Mouse (Mus musculus) bone marrow macrophage, adult 2 months (primary cell): ENCODE data around the gene Tfdp1. TPM values are rescaled to one million over a fixed set of nuclear protein-coding genes. Genes with fewer than 3 reads are reported as not detected.
"Not testable (repeated sequence)": the region's sequence is repeated elsewhere in the genome, so short reads cannot be mapped to it uniquely, and the experiment has no call there.

Experiments used
- H3K27ac ChIP-seq: 2 replicates; pipeline ENCODE4 v1.5.1; 2012; ENCODE audit warnings: low read depth, low read length; ENCODE audit not compliant: insufficient read depth
- H3K4me1 ChIP-seq: 2 replicates; pipeline ENCODE4 v1.6.1; 2012; ENCODE audit warnings: low read length; ENCODE audit not compliant: control insufficient read depth, insufficient read depth
- H3K4me3 ChIP-seq: 2 replicates; pipeline ENCODE4 v1.5.1; 2012; ENCODE audit warnings: mild to moderate bottlenecking, low read length, moderate library complexity; ENCODE audit not compliant: insufficient read depth
- CTCF ChIP-seq: IDR thresholded peaks from 2 replicates; pipeline ENCODE4 v1.5.1; 2012; ENCODE audit warnings: low read depth, mild to moderate bottlenecking, low read length, moderate library complexity
- POLR2A ChIP-seq: IDR thresholded peaks from 2 replicates; pipeline ENCODE4 v1.6.1; 2012; ENCODE audit warnings: mild to moderate bottlenecking, low read depth, low read length, borderline replicate concordance
- polyA plus RNA-seq: library from polyadenylated mRNA; stranded (reverse); fragments of >200 nt; gene quantifications from 2 replicates; pipeline ENCODE4 v1.2.4, GENCODE M21; 2012; ENCODE audit not compliant: missing spikeins, insufficient read depth, insufficient read length

The Tfdp1 gene
- polyA plus RNA-seq, 1 experiment = 52.0 TPM

DNA sequence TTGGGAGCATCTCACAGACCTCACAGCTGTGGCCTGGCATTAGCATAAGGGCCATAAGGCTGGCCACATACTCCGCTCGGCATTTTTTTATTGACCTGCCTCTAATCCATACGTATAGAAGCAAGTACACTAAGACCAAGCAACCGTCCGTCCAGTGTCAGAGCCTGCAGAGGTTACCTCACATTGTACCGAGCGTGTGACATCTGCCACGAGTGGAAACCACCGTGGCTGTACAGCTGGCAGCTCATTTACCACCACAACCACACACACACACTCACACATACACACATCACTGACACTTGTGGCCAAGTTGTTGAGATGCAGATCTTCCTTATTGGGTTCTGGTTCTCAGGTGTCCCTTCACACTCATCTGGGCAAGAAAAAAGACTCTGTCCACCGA lies 21.9 kb upstream of the Tfdp1 start:
- no peak overlapping the region for H3K27ac ChIP-seq
- no peak overlapping the region for H3K4me3 ChIP-seq
- TF ChIP-seq POLR2A = no peak
- no peak for TF ChIP-seq CTCF
- H3K4me1 ChIP-seq = no peaks in the 10 kb centered on the region

DNA sequence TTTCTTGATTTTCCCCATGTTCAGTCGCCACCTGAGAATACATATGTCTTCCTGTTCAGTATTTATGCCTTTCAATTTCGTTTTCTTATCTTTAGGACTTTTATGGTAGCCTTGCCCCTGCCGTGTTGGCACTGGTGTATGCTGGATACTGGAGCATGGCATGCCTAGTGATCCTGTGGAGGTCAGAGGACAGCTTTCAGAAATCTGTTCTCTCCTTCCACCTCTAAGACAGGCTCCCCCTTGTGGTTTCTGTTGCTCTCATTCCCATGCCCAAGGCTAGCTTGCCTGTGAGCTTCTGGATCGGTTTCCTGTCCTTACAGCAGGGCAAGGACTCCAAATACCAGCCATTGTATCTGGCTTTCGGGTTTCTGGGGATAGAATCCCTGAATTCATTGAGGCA lies 12.0 kb upstream of the Tfdp1 start:
- H3K4me1 ChIP-seq = no peaks in the 10 kb centered on the region
- no peak overlapping the region for H3K27ac ChIP-seq
- H3K4me3 ChIP-seq = no peak overlapping the region
- TF ChIP-seq POLR2A (no peak), CTCF (peak; percentile 50)

DNA sequence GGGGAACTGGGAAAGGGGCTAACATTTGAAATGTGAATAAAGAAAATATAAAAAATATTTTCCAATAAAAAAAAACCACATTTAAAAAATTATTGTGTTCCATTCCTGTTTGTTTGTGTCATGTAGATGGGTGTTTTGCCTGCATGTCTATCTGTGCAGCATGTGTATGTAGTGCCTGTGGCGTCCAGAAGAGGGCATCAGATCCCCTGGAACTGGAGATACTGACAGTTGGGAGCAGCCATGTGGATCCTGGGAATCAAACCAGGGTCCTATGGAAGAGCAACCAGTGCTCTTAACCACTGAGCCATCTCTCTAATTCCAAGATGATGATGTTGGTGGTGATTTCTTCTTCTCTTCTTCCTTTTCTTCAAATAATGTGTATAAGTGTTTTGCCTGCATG lies 3.9 kb upstream of the Tfdp1 start:
- peaks cover 10% of the 10 kb centered on the region for H3K4me1 ChIP-seq
- TF ChIP-seq CTCF = no peak
- TF ChIP-seq POLR2A = no peak
- no peak overlapping the region for H3K4me3 ChIP-seq
- H3K27ac ChIP-seq = no peak overlapping the region

DNA sequence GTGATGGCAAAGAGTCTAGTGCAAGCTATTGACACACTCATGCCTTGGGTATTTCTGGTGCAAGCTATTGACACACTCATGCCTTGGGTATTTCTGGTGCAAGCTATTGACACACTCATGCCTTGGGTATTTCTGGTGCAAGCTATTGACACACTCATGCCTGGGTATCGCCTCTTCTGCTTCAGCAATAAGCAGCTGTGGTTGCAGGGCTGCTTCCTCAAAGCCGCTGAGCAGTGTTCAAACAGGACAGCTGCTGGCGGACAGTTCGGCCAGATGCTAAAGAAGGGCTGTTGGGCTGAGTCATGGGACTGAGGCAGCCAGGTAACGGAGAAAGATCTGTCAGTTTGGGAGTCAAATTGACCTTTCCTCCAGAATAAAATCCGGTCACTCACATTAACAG lies 1.3 kb upstream of the Tfdp1 start:
- Histone ChIP-seq H3K4me1 (peaks cover 21% of the 10 kb centered on the region), H3K27ac (peak overlapping the region; percentile 23; the same call in 1 of the 2 replicates)
- not testable (repeated sequence) for H3K4me3 ChIP-seq

DNA sequence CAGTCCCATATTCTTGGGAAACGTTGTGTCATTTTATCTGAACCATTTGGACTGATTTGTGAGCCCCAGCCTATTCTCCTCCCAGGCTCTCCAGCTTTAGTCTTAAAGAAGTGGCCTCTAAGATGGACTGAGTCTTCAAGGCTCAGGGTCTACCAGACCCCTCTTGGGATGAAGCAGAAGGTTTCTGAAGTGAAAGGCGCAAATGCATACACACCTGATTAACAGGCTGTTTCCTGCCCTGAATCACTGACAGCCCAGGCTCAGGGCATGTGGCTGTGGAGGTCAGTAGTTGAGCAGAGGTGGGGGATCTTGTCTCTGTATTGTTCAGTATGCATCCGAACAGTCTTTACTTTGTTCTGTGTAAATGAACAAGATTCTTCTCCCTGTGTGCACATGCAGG lies 873 bp upstream of the Tfdp1 start:
- Histone ChIP-seq H3K27ac (peak overlapping the region; percentile 23), H3K4me1 (peaks cover 21% of the 10 kb centered on the region), H3K4me3 (no peak overlapping the region; the same call in 1 of the 2 replicates)
- TF ChIP-seq POLR2A (no peak), CTCF (no peak)

DNA sequence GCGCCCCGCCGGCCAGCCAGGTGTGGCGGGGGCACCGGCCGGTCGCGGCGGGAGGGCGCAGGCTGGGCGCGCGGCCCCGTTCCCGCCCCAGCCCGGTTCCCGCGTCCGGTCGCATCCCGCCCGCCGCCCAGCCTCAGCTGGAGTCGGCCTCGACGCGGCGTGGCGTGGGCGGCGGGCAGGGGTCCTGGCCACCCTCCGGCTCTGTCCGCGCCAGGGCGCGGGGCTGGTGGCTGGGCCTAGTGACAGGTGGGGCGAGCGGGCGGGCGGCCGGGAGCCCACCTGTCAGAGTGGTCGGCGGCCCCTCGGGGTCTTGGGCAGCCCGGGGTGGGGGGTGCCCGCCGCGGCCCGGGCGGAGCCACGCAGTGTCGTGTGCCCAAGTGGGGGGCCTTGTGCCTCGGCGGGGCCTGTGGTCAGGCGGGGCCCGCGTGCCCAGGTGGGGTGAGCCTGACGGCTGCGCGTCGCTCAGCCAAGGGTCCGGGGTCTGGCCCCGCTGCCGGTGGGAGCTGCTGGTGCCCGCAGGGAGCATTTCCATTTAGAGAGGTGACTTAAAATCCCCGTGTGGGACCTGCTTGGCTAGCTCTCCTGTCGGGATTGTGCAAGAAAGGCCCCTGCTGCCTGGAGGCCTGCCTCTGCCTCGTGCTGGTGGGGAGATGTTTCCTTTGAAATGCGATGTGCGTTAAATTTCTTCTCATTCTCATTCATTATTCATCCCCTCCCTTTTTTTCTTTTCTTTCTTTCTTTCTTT lies 522 bp downstream of the Tfdp1 start:
- Histone ChIP-seq H3K4me1 (peaks cover 21% of the 10 kb centered on the region), H3K27ac (peak overlapping the region; percentile 42), H3K4me3 (peak overlapping the region; percentile 83)
- TF ChIP-seq POLR2A (no peak), CTCF (no peak)

DNA sequence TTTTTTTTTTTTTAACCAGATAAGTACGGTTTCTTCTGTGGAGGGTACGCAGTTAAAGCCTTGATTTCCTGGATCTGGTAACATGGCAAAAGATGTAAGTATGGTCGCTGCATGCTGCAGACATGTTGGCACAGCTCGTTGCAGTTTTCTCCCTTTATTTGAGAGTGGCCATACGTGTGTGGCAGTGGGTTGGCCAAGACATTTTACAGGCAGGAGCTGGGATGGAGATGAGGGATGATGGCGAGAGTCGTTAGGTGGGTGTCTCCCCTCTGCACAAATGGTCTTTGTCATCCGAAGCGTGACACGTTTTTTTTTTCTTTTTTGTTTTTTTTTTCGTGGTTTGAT lies 1.1 kb downstream of the Tfdp1 start:
- Histone ChIP-seq H3K4me1 (peaks cover 21% of the 10 kb centered on the region), H3K27ac (no peak overlapping the region)

DNA sequence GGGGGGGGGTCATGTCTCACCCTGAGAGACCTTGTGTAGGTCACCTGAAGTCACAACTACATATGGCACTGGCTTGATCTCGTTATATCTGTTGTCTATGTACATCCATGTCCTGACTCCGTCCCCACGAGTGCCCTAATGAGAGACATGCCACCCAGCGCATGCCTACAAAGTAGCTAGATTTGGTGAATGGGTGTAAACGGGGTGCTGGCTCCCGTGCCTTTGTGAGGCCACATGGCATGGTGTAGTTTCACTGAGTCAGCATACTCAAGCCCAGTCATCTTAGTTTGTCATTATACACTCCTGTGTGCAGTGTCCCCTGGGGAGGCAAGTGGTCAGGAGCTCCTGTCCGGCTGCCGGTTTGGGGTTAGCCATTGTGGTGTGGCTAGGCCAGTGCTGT lies 2.1 kb downstream of the Tfdp1 start:
- TF ChIP-seq POLR2A (no peak), CTCF (no peak)
- Histone ChIP-seq H3K4me1 (peaks cover 21% of the 10 kb centered on the region), H3K4me3 (no peak overlapping the region), H3K27ac (no peak overlapping the region)

More for the DNA sequence above, 1.1 kb downstream of the Tfdp1 start:
- H3K4me3 ChIP-seq = peak overlapping the region; percentile 83
- TF ChIP-seq CTCF (no peak), POLR2A (no peak)

DNA sequence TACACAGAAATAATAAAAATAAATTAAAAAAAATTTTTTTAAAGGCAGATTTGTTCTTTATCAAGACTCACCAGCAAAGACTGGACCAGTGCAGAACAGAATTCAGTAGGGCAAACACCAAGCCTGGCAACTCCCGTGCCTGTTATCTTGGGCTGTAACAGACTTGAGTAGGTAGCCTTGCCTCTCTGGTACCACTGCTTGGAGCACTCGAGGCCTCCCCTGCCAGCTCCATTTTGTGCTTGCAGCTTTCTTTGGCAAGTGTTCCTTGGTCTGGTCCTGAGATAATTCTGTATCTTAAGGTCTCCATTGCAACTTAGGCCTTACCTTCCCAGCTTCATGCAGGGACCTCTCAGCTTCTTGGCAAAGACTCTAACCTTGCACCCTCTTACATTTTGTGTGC lies 3.8 kb downstream of the Tfdp1 start:
- H3K4me1 ChIP-seq = peaks cover 19% of the 10 kb centered on the region
- TF ChIP-seq POLR2A = no peak
- TF ChIP-seq CTCF = no peak
- no peak overlapping the region for H3K4me3 ChIP-seq
- no peak overlapping the region for H3K27ac ChIP-seq

DNA sequence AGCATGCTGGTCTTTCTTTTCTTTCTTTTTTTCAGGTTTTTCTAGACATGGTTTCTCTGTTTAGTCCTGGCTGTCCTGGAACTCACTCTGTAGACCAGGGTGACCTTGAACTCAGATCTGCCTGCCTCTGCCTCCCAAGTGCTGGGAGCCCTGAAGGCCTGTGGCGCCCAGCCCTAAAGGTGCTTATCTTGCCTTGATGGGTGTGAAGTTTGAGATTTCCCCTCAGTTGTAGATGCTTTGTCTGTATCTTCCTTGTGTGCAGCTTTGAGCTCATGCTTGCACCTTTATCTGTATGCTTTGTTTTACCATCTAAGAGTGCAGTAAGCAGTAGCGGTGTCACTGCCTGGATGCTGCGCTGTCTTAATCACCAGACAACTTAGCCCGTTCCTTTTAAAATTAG lies 4.6 kb downstream of the Tfdp1 start:
- Histone ChIP-seq H3K4me3 (no peak overlapping the region), H3K4me1 (peaks cover 11% of the 10 kb centered on the region), H3K27ac (no peak overlapping the region)
- no peak for TF ChIP-seq POLR2A
- TF ChIP-seq CTCF = no peak

DNA sequence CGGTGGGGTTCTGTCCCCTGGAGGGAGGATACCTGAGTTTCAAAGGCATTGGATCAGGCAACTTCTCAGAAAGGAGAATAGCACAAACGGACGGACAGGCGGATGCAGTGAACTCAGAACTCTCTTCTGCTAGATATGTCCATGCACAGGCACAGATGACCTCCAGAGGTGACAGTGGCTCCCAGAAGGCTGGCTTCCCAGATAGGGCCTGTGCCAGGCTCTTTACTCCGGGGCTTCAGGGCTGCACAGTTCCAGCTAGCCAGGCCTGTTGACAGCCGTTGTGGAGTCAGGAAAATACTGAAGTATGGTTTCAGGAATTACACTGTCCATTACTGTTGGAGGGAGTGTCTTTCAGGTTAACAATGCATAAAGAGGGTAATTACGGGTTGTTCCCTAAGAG lies 11.5 kb downstream of the Tfdp1 start:
- Histone ChIP-seq H3K27ac (no peak overlapping the region), H3K4me3 (no peak overlapping the region), H3K4me1 (peaks cover 3% of the 10 kb centered on the region; the same call in 1 of the 2 replicates)
- no peak for TF ChIP-seq POLR2A
- no peak for TF ChIP-seq CTCF
